Mouse (Mus musculus): ENCODE results near the gene Relb. TPM values are rescaled to one million over a fixed set of nuclear protein-coding genes. Genes with fewer than 3 reads are reported as not detected.

The Relb gene
- polyA plus RNA-seq, 1 experiment: 0.32 TPM

GRCm38 (mm10) chr7:19666750-19667149 lies 37.5 kb upstream of the Relb start:
- no peak overlapping the region for H3K4me3 ChIP-seq (replicated peaks)
- peaks cover 17% of the 10 kb centered on the region for H3K36me3 ChIP-seq (ENCODE audit: control insufficient read depth)
- H3K27me3 ChIP-seq (ENCODE audit: control insufficient read depth): no peaks in the 10 kb centered on the region
- no peak for TF ChIP-seq TAL1 (IDR thresholded peaks at IDR 0.05; ENCODE audit: low read length)
- H3K9me3 ChIP-seq (ENCODE audit: control insufficient read depth, low read length): no peaks in the 10 kb centered on the region
- peaks cover 46% of the 10 kb centered on the region for H3K4me1 ChIP-seq (ENCODE audit: control insufficient read depth)

GRCm38 (mm10) chr7:19664955-19665841 lies 36.0 kb upstream of the Relb start, which contains the start of gene Clptm1:
Gene Clptm1, minus strand, starts transcription at chr7:19665033.
- TF ChIP-seq GATA1 (IDR thresholded peaks at IDR 0.05; ENCODE audit: low read length): no peak
- TF ChIP-seq TAL1 (IDR thresholded peaks at IDR 0.05; ENCODE audit: low read length): no peak
- Histone ChIP-seq H3K27me3 (ENCODE audit: control insufficient read depth) (no peaks in the 10 kb centered on the region), H3K9me3 (ENCODE audit: control insufficient read depth, low read length) (no peaks in the 10 kb centered on the region), H3K4me1 (ENCODE audit: control insufficient read depth) (peaks cover 52% of the 10 kb centered on the region), H3K36me3 (ENCODE audit: control insufficient read depth) (peaks cover 33% of the 10 kb centered on the region), H3K4me3 (replicated peaks) (peak within 1 kb of the TSS; percentile 93)

GRCm38 (mm10) chr7:19664455-19664954 lies 35.3 kb upstream of the Relb start:
- H3K9me3 ChIP-seq (ENCODE audit: control insufficient read depth, low read length): no peaks in the 10 kb centered on the region

GRCm38 (mm10) chr7:19663940-19664339 lies 34.7 kb upstream of the Relb start:
- TF ChIP-seq GATA1 (IDR thresholded peaks at IDR 0.05; ENCODE audit: low read length) (no peak), TAL1 (IDR thresholded peaks at IDR 0.05; ENCODE audit: low read length) (no peak)
- Histone ChIP-seq H3K9me3 (ENCODE audit: control insufficient read depth, low read length) (no peaks in the 10 kb centered on the region), H3K27me3 (ENCODE audit: control insufficient read depth) (no peaks in the 10 kb centered on the region), H3K4me1 (ENCODE audit: control insufficient read depth) (peaks cover 46% of the 10 kb centered on the region), H3K36me3 (ENCODE audit: control insufficient read depth) (peaks cover 44% of the 10 kb centered on the region), H3K4me3 (replicated peaks) (peak overlapping the region; percentile 93)

More at GRCm38 (mm10) chr7:19664455-19664954, 35.3 kb upstream of the Relb start:
- H3K4me1 ChIP-seq (ENCODE audit: control insufficient read depth): peaks cover 49% of the 10 kb centered on the region
- TF ChIP-seq GATA1 (IDR thresholded peaks at IDR 0.05; ENCODE audit: low read length) (no peak), TAL1 (IDR thresholded peaks at IDR 0.05; ENCODE audit: low read length) (no peak)
- no peaks in the 10 kb centered on the region for H3K27me3 ChIP-seq (ENCODE audit: control insufficient read depth)
- H3K36me3 ChIP-seq (ENCODE audit: control insufficient read depth): peaks cover 40% of the 10 kb centered on the region
- peak overlapping the region; percentile 93 for H3K4me3 ChIP-seq (replicated peaks)

- TF ChIP-seq GATA1 (IDR thresholded peaks at IDR 0.05; ENCODE audit: low read length) (no peak), TAL1 (IDR thresholded peaks at IDR 0.05; ENCODE audit: low read length) (no peak)
- no peak overlapping the region for H3K4me3 ChIP-seq (replicated peaks)
- no peaks in the 10 kb centered on the region for H3K27me3 ChIP-seq (ENCODE audit: control insufficient read depth)
- H3K9me3 ChIP-seq (ENCODE audit: control insufficient read depth, low read length): no peaks in the 10 kb centered on the region
- H3K4me1 ChIP-seq (ENCODE audit: control insufficient read depth): peaks cover 30% of the 10 kb centered on the region
- peaks cover 93% of the 10 kb centered on the region for H3K36me3 ChIP-seq (ENCODE audit: control insufficient read depth)
Observed at GRCm38 (mm10) chr7:19652614-19653013, 23.4 kb upstream of the Relb start.

- H3K4me1 ChIP-seq (ENCODE audit: control insufficient read depth): peaks cover 27% of the 10 kb centered on the region
- no peak for TF ChIP-seq TAL1 (IDR thresholded peaks at IDR 0.05; ENCODE audit: low read length)
- no peak for TF ChIP-seq GATA1 (IDR thresholded peaks at IDR 0.05; ENCODE audit: low read length)
- H3K4me3 ChIP-seq (replicated peaks): no peak overlapping the region
- no peaks in the 10 kb centered on the region for H3K27me3 ChIP-seq (ENCODE audit: control insufficient read depth)
- H3K36me3 ChIP-seq (ENCODE audit: control insufficient read depth): peaks cover 90% of the 10 kb centered on the region
- no peaks in the 10 kb centered on the region for H3K9me3 ChIP-seq (ENCODE audit: control insufficient read depth, low read length)
Observed at GRCm38 (mm10) chr7:19651063-19651786, 22.0 kb upstream of the Relb start.

- H3K4me3 ChIP-seq (replicated peaks): no peak overlapping the region
- peaks cover 99% of the 10 kb centered on the region for H3K36me3 ChIP-seq (ENCODE audit: control insufficient read depth)
- H3K4me1 ChIP-seq (ENCODE audit: control insufficient read depth): no peaks in the 10 kb centered on the region
- TF ChIP-seq TAL1 (IDR thresholded peaks at IDR 0.05; ENCODE audit: low read length) (no peak), GATA1 (IDR thresholded peaks at IDR 0.05; ENCODE audit: low read length) (no peak)
- no peaks in the 10 kb centered on the region for H3K27me3 ChIP-seq (ENCODE audit: control insufficient read depth)
- H3K9me3 ChIP-seq (ENCODE audit: control insufficient read depth, low read length): no peaks in the 10 kb centered on the region
Observed at GRCm38 (mm10) chr7:19641223-19641622, 12.0 kb upstream of the Relb start.

GRCm38 (mm10) chr7:19635074-19635827 lies 6.0 kb upstream of the Relb start:
- H3K9me3 ChIP-seq (ENCODE audit: control insufficient read depth, low read length): no peaks in the 10 kb centered on the region
- no peaks in the 10 kb centered on the region for H3K27me3 ChIP-seq (ENCODE audit: control insufficient read depth)
- H3K36me3 ChIP-seq (ENCODE audit: control insufficient read depth): peaks cover 89% of the 10 kb centered on the region
- no peak for TF ChIP-seq TAL1 (IDR thresholded peaks at IDR 0.05; ENCODE audit: low read length)
- no peak for TF ChIP-seq GATA1 (IDR thresholded peaks at IDR 0.05; ENCODE audit: low read length)
- peaks cover 38% of the 10 kb centered on the region for H3K4me1 ChIP-seq (ENCODE audit: control insufficient read depth)
- no peak overlapping the region for H3K4me3 ChIP-seq (replicated peaks)

All from erythroblast, embryonic 14.5 days (primary cell).